Mouse (Mus musculus): ENCODE measurements around the gene Usp7. TPM values are rescaled to one million over a fixed set of nuclear protein-coding genes. Genes with fewer than 3 reads are reported as not detected.

Gene Usp7
- polyA plus RNA-seq, 1 experiment from 2014 or later, result 31.6 TPM

GRCm38 (mm10) chr16:8663606-8664539 is 128.2 kb downstream of the Usp7 start:
- no peak for DNase-seq (ENCODE audit: low spot score)
- H3K4me3 ChIP-seq, result no peak overlapping the region
- no peaks in the 10 kb centered on the region for H3K9me3 ChIP-seq
- peaks cover 26% of the 10 kb centered on the region for H3K4me1 ChIP-seq
- 88% methylated on average over 24 of the region's 24 CpGs for WGBS
- peaks cover 97% of the 10 kb centered on the region for H3K36me3 ChIP-seq (replicated peaks)
- no peak overlapping the region for H3K27ac ChIP-seq (replicated peaks)
- H3K27me3 ChIP-seq (replicated peaks; ENCODE audit: low read depth, poor library complexity, severe bottlenecking), result no peaks in the 10 kb centered on the region

GRCm38 (mm10) chr16:8663022-8663421 is 129.1 kb downstream of the Usp7 start:
- Histone ChIP-seq H3K4me1 (peaks cover 18% of the 10 kb centered on the region), H3K27me3 (replicated peaks; ENCODE audit: low read depth, poor library complexity, severe bottlenecking) (no peaks in the 10 kb centered on the region), H3K4me3 (no peak overlapping the region), H3K9me3 (no peaks in the 10 kb centered on the region), H3K36me3 (replicated peaks) (peaks cover 97% of the 10 kb centered on the region), H3K27ac (replicated peaks) (no peak overlapping the region)
- 88% methylated on average over 2 of the region's 2 CpGs for WGBS
- no peak for DNase-seq (ENCODE audit: low spot score)

- Histone ChIP-seq H3K27ac (replicated peaks) (no peak overlapping the region), H3K9me3 (no peaks in the 10 kb centered on the region), H3K4me3 (no peak overlapping the region), H3K27me3 (replicated peaks; ENCODE audit: low read depth, poor library complexity, severe bottlenecking) (no peaks in the 10 kb centered on the region), H3K36me3 (replicated peaks) (peaks cover 98% of the 10 kb centered on the region), H3K4me1 (no peaks in the 10 kb centered on the region)
- DNase-seq (ENCODE audit: low spot score), result no peak
- 91% methylated on average over 4 of the region's 4 CpGs for WGBS
These were observed 133.3 kb downstream of the Usp7 start for GRCm38 (mm10) chr16:8658764-8659163.

GRCm38 (mm10) chr16:8658349-8658748 is 133.8 kb downstream of the Usp7 start:
- DNase-seq (ENCODE audit: low spot score), result no peak
- no peaks in the 10 kb centered on the region for H3K9me3 ChIP-seq
- no peaks in the 10 kb centered on the region for H3K27me3 ChIP-seq (replicated peaks; ENCODE audit: low read depth, poor library complexity, severe bottlenecking)
- 84% methylated on average over 4 of the region's 4 CpGs for WGBS
- H3K4me3 ChIP-seq, result no peak overlapping the region
- peaks cover 98% of the 10 kb centered on the region for H3K36me3 ChIP-seq (replicated peaks)
- no peaks in the 10 kb centered on the region for H3K4me1 ChIP-seq
- H3K27ac ChIP-seq (replicated peaks), result no peak overlapping the region

GRCm38 (mm10) chr16:8656256-8656655 is 135.9 kb downstream of the Usp7 start:
- Histone ChIP-seq H3K36me3 (replicated peaks) (peaks cover 97% of the 10 kb centered on the region), H3K27me3 (replicated peaks; ENCODE audit: low read depth, poor library complexity, severe bottlenecking) (no peaks in the 10 kb centered on the region), H3K9me3 (no peaks in the 10 kb centered on the region), H3K4me1 (no peaks in the 10 kb centered on the region), H3K27ac (replicated peaks) (no peak overlapping the region), H3K4me3 (no peak overlapping the region)
- WGBS, result 87% methylated on average over 2 of the region's 2 CpGs
- no peak for DNase-seq (ENCODE audit: low spot score)

GRCm38 (mm10) chr16:8655599-8655998 is 136.5 kb downstream of the Usp7 start:
- Histone ChIP-seq H3K36me3 (replicated peaks) (peaks cover 97% of the 10 kb centered on the region), H3K4me3 (no peak overlapping the region), H3K27me3 (replicated peaks; ENCODE audit: low read depth, poor library complexity, severe bottlenecking) (no peaks in the 10 kb centered on the region), H3K4me1 (no peaks in the 10 kb centered on the region), H3K27ac (replicated peaks) (no peak overlapping the region), H3K9me3 (no peaks in the 10 kb centered on the region)
- 79% methylated on average over 9 of the region's 9 CpGs for WGBS
- DNase-seq (ENCODE audit: low spot score), result no peak

GRCm38 (mm10) chr16:8655108-8655507 is 137.0 kb downstream of the Usp7 start:
- H3K27ac ChIP-seq (replicated peaks), result no peak overlapping the region
- DNase-seq (ENCODE audit: low spot score), result no peak
- 90% methylated on average over 6 of the region's 6 CpGs for WGBS
- H3K36me3 ChIP-seq (replicated peaks), result peaks cover 96% of the 10 kb centered on the region
- no peaks in the 10 kb centered on the region for H3K9me3 ChIP-seq
- H3K4me3 ChIP-seq, result no peak overlapping the region
- no peaks in the 10 kb centered on the region for H3K27me3 ChIP-seq (replicated peaks; ENCODE audit: low read depth, poor library complexity, severe bottlenecking)
- H3K4me1 ChIP-seq, result no peaks in the 10 kb centered on the region

- DNase-seq (ENCODE audit: low spot score), result no peak
- Histone ChIP-seq H3K4me1 (no peaks in the 10 kb centered on the region), H3K4me3 (no peak overlapping the region), H3K9me3 (no peaks in the 10 kb centered on the region), H3K27ac (replicated peaks) (no peak overlapping the region), H3K36me3 (replicated peaks) (peaks cover 97% of the 10 kb centered on the region), H3K27me3 (replicated peaks; ENCODE audit: low read depth, poor library complexity, severe bottlenecking) (no peaks in the 10 kb centered on the region)
- 89% methylated on average over 3 of the region's 3 CpGs for WGBS
These were observed 142.1 kb downstream of the Usp7 start for GRCm38 (mm10) chr16:8650007-8650406.

GRCm38 (mm10) chr16:8645546-8645945 is 146.6 kb downstream of the Usp7 start:
- no peaks in the 10 kb centered on the region for H3K9me3 ChIP-seq
- no peak for DNase-seq (ENCODE audit: low spot score)
- WGBS, result 79% methylated on average over 6 of the region's 6 CpGs
- H3K4me1 ChIP-seq, result no peaks in the 10 kb centered on the region
- H3K27me3 ChIP-seq (replicated peaks; ENCODE audit: low read depth, poor library complexity, severe bottlenecking), result no peaks in the 10 kb centered on the region
- H3K4me3 ChIP-seq, result no peak overlapping the region
- H3K27ac ChIP-seq (replicated peaks), result no peak overlapping the region
- H3K36me3 ChIP-seq (replicated peaks), result peaks cover 93% of the 10 kb centered on the region

GRCm38 (mm10) chr16:8643855-8644254 is 148.3 kb downstream of the Usp7 start:
- no peaks in the 10 kb centered on the region for H3K9me3 ChIP-seq
- no peak overlapping the region for H3K27ac ChIP-seq (replicated peaks)
- H3K4me1 ChIP-seq, result peaks cover 4% of the 10 kb centered on the region; the same call in 1 of the 2 replicates
- peak; percentile 37 for DNase-seq (ENCODE audit: low spot score)
- H3K36me3 ChIP-seq (replicated peaks), result peaks cover 77% of the 10 kb centered on the region
- H3K4me3 ChIP-seq, result no peak overlapping the region
- 77% methylated on average over 2 of the region's 2 CpGs for WGBS
- no peaks in the 10 kb centered on the region for H3K27me3 ChIP-seq (replicated peaks; ENCODE audit: low read depth, poor library complexity, severe bottlenecking)

Other genes starting within 250 kb of the Usp7 start
- 54.1 and 58.7 TPM in 2 replicates for gene Pmm2, start 154.6 kb downstream of the Usp7 start, polyA plus RNA-seq (2016; fragmentation: Nextera tagmentation; extraction: Ambion mirVana)
- 23.5 and 25.4 TPM in 2 replicates for gene Tmem186, start 154.6 kb downstream of the Usp7 start, polyA plus RNA-seq (2016; fragmentation: Nextera tagmentation; extraction: Ambion mirVana)
- 168 and 176 TPM in 2 replicates for gene Carhsp1, start 120.2 kb downstream of the Usp7 start, polyA plus RNA-seq (2016; fragmentation: Nextera tagmentation; extraction: Ambion mirVana)
- not detected in 2 replicates for gene Gm5767, start 111.5 kb downstream of the Usp7 start, polyA plus RNA-seq (2016; fragmentation: Nextera tagmentation; extraction: Ambion mirVana)
- 19.2 and 19.9 TPM in 2 replicates for gene 1810013L24Rik, start 37.8 kb upstream of the Usp7 start, polyA plus RNA-seq (2016; fragmentation: Nextera tagmentation; extraction: Ambion mirVana)

Data from embryonic facial prominence, embryonic 10.5 days (tissue).